In genomic region chr13:12442008-12442587, GRCm38 (mm10) we compare ENCODE assay signal across 8 mouse cellular contexts. TPM values are rescaled to one million over a fixed set of nuclear protein-coding genes. Genes with fewer than 3 reads are reported as not detected.
A peak's percentile ranks its signal among the peaks of the same experiment; 100 is the strongest.
DNase-seq lines count a peak whose midpoint lies in the region.

No protein-coding gene starts in this region.

- intact Hi-C loops in gastrocnemius, postnatal 36 days (cut with DNase I), result no loop called here

- peak; percentile 11 for DNase-seq in adrenal gland, adult 8-10 months
- no peak for DNase-seq in adrenal gland, postnatal 25 days
- DNase-seq in ovary, adult 18-20 months (ENCODE audit: low spot score), result peak; percentile 27
- no peak for DNase-seq in ovary, postnatal 10 days (ENCODE audit: low spot score)
- DNase-seq in kidney, postnatal 4 days, result peak; percentile 6 to 15
- DNase-seq in lung, postnatal 36 days, result peak; percentile 75
- DNase-seq in urinary bladder, postnatal 36 days (ENCODE audit: low spot score in 2 of 2), result no peak
- no peak for DNase-seq in gastrocnemius, postnatal 36 days

RNA-seq across cellular contexts. Expression of gene Lgals8, which starts 22.6 kb away (rescaled TPM):
- 100 to 1,000 TPM in 2 of 4 experiments, 10 to 100 TPM in 2; 74.5 to 127 (median 102) TPM for total RNA-seq in adrenal gland, adult 8-10 months (2022)
- total RNA-seq in adrenal gland, postnatal 25 days (2021), result 72.0 and 104 TPM in 2 replicates
- total RNA-seq in gastrocnemius, postnatal 36 days (2021), result 10 to 100 TPM; 24.6 to 30.7 TPM

RNA-seq across cellular contexts. Expression of gene Heatr1, which starts 47.3 kb away (rescaled TPM):
- total RNA-seq in adrenal gland, adult 8-10 months (2022), result 10 to 100 TPM; 33.3 to 45.0 (median 35.6) TPM
- total RNA-seq in adrenal gland, postnatal 25 days (2021), result 30.5 and 40.0 TPM in 2 replicates
- total RNA-seq in gastrocnemius, postnatal 36 days (2021), result 10 to 100 TPM; 13.7 to 14.1 TPM

Comparison
In these comparisons a context has a peak if more than half of its experiments do, and no peak if none do; other contexts are left out.
1. DNase-seq: peak in adrenal gland, adult 8-10 months (single experiment), ovary, adult 18-20 months (single experiment), kidney, postnatal 4 days (2 of 2) and lung, postnatal 36 days (single experiment); none in adrenal gland, postnatal 25 days (single experiment), ovary, postnatal 10 days (single experiment), urinary bladder, postnatal 36 days (0 of 2) and gastrocnemius, postnatal 36 days (0 of 2).